Mouse (Mus musculus) forebrain, embryonic 11.5 days (tissue): ENCODE measurements around the gene Hectd4. TPM values are rescaled to one million over a fixed set of nuclear protein-coding genes. Genes with fewer than 3 reads are reported as not detected.
"Not testable (repeated sequence)": the region's sequence is repeated elsewhere in the genome, so short reads cannot be mapped to it uniquely, and the experiment has no call there.

ENCODE experiments used
- ATAC-seq: fragments of 200-750 bp; cut with Nextera tagmentation; replicated peaks from 2 replicates; pipeline ENCODE4 v1.8.0; 2017; ENCODE audit warnings: moderate TSS enrichment; ENCODE audit not compliant: low FRiP score
- DNase-seq: peaks from one replicate; pipeline ENCODE4 v3.0.0-alpha.2; 2017; ENCODE audit warnings: low spot score
- H3K27ac ChIP-seq: fragments of 300-500 bp; sonication (generic); 2 replicates; pipeline ENCODE4 v1.5.1; 2014; ENCODE audit warnings: low read depth, low read length
- H3K27me3 ChIP-seq: fragments of 300-500 bp; sonication (generic); 2 replicates; pipeline ENCODE4 v1.6.1; 2014; ENCODE audit warnings: mild to moderate bottlenecking, low read length, mixed read lengths; ENCODE audit not compliant: control insufficient read depth, insufficient read depth
- H3K36me3 ChIP-seq: fragments of 300-500 bp; sonication (generic); 2 replicates; pipeline ENCODE4 v1.6.1; 2014; ENCODE audit warnings: mild to moderate bottlenecking, low read length, moderate library complexity, mixed read lengths; ENCODE audit not compliant: control insufficient read depth, insufficient read depth
- H3K4me1 ChIP-seq: fragments of 300-500 bp; sonication (generic); replicated peaks from 2 replicates; pipeline ENCODE4 v1.6.1; 2014; ENCODE audit warnings: low read length, mixed read lengths; ENCODE audit not compliant: control insufficient read depth, insufficient read depth
- H3K4me2 ChIP-seq: fragments of 300-500 bp; sonication (generic); 2 replicates; pipeline ENCODE4 v1.6.1; 2014; ENCODE audit warnings: low read depth, mild to moderate bottlenecking, low read length, moderate library complexity, mixed read lengths; ENCODE audit not compliant: severe bottlenecking
- H3K4me3 ChIP-seq: fragments of 300-500 bp; sonication (generic); 2 replicates; pipeline ENCODE4 v1.5.1; 2014; ENCODE audit warnings: low read depth, low read length
- H3K9ac ChIP-seq: fragments of 300-500 bp; sonication (generic); 2 replicates; pipeline ENCODE4 v1.6.1; 2014; ENCODE audit warnings: low read length
- H3K9me3 ChIP-seq: fragments of 300-500 bp; sonication (generic); 2 replicates; pipeline ENCODE4 v1.6.1; 2016; ENCODE audit warnings: low read length, mixed read lengths; ENCODE audit not compliant: control insufficient read depth
- WGBS: fragments of 180-500 bp; shearing (Covaris S2); extraction: QIAGEN DNeasy Blood & Tissue Kit; methylation state at CpG from one replicate; pipeline ENCODE4 v1.1.7; 2014; 5-methylcytosine and 5-hydroxymethylcytosine counted together
- polyA plus RNA-seq: library from polyadenylated mRNA; unstranded; fragments of >200 nt; fragmentation: Nextera tagmentation; extraction: Ambion mirVana; gene quantifications from 2 replicates; pipeline ENCODE4 v1.2.1, GENCODE M21; 2014

Hectd4 gene
- polyA plus RNA-seq, 1 experiment from 2014 or later, result 13.4 TPM

DNA sequence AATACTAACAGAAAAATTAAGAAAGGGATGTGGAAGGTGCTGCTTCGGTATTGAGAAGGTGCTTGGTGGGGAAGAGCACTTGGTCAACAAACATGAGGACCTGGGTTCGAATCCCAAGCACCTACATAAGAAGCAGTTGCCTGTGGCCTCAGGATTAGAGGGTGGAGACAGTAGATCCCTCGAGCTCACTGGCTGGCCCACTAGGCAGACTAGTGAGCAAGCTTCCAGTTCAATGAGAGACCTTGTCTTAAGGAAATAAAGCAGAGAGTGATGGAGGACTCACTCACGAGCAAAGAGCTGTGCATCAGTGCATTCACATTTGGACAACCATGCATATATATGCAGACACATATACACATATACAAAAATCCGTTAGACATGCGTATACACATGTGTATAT is 7.9 kb upstream of the Hectd4 start:
- no peak for DNase-seq
- no peaks in the 10 kb centered on the region for H3K27me3 ChIP-seq
- H3K4me3 ChIP-seq, result no peak overlapping the region
- WGBS, result 92% methylated on average over 6 of the region's 6 CpGs
- H3K36me3 ChIP-seq, result peaks cover 34% of the 10 kb centered on the region
- ATAC-seq, result no peak
- no peaks in the 10 kb centered on the region for H3K4me1 ChIP-seq
- no peaks in the 10 kb centered on the region for H3K9me3 ChIP-seq
- no peak overlapping the region for H3K4me2 ChIP-seq
- no peak overlapping the region for H3K9ac ChIP-seq
- H3K27ac ChIP-seq, result no peak overlapping the region

DNA sequence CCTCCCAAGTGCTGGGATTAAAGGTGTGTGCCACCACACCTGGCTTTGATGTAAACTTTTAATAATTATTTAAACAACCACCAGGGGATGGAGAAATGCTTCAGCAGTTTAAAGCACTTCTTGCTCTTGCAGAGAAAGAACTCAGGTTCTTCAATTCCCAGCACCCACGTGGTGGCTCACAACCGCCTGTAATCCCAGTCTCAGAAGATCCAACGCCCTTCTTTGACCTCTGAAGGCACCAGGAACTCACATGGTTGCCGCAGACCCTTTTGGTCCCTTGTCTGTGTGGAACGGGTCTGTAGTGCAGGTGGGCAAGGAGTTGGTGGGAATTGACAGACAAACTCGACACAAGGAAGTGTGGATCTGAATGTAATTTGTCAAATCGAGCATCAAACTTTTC is 5.3 kb upstream of the Hectd4 start:
- Histone ChIP-seq H3K4me2 (no peak overlapping the region), H3K4me3 (no peak overlapping the region), H3K4me1 (no peaks in the 10 kb centered on the region; the same call in 1 of the 2 replicates), H3K9ac (no peak overlapping the region), H3K36me3 (peaks cover 14% of the 10 kb centered on the region), H3K27ac (no peak overlapping the region), H3K9me3 (no peaks in the 10 kb centered on the region), H3K27me3 (no peaks in the 10 kb centered on the region)
- ATAC-seq (no peak), DNase-seq (no peak)
- 58% methylated on average over 7 of the region's 7 CpGs for WGBS

DNA sequence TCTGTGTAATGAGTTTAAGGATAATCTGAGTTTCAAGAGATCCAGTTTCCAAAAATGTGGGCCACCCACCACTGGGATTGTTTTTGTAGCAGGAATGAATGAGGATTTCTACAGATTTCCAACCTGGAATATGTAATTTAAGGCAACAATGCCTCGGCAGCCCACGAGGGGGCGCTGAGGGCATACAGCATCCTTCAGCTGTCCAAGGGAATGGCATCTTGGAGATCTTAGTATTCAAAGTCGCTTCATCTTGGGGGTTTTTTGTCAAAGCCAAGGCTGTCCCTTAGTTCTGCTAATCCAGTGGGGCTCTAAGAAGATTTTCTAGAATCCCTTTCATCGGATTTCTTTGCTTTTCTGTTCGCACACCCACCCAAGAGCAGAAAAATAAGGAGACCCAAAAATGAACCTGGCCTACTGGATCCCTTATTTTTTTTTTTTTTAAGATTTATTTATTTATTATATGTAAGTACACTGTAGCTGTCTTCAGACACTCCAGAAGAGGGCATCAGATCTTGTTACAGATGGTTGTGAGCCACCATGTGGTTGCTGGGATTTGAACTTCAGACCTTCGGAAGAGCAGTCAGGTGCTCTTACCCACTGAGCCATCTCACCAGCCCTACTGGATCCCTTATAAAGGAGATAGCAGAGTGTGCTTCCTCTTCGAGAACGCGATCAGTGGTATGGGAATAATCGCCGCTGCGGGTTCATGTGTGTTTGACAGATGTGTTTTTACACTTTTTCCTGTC is 4.5 kb upstream of the Hectd4 start:
- ATAC-seq, result no peak
- Histone ChIP-seq H3K4me1 (no peaks in the 10 kb centered on the region; the same call in 1 of the 2 replicates), H3K36me3 (peaks cover 14% of the 10 kb centered on the region), H3K27me3 (no peaks in the 10 kb centered on the region), H3K27ac (no peak overlapping the region), H3K9ac (no peak overlapping the region), H3K9me3 (no peaks in the 10 kb centered on the region), H3K4me3 (no peak overlapping the region), H3K4me2 (no peak overlapping the region)
- WGBS, result 48% methylated on average over 13 of the region's 13 CpGs
- peak; percentile 87 for DNase-seq

DNA sequence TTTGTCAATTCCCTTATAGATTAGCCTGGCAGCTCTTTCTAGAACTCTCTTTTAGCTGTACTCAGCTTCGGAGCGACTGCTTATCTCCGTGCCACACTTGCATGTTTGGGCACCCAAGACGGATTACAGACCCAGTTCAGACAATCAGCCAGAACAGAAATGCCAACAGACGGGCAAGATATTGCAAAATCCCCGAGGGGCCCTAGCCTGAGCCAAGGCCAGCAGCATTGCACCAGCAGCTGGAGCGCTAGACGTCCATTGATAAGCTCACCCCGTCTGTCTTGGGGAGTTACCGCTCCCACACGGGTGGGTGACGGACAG is 3.9 kb upstream of the Hectd4 start:
- Histone ChIP-seq H3K27me3 (no peaks in the 10 kb centered on the region), H3K4me1 (no peaks in the 10 kb centered on the region; the same call in 1 of the 2 replicates), H3K36me3 (peaks cover 9% of the 10 kb centered on the region; the same call in 1 of the 2 replicates), H3K4me2 (no peak overlapping the region), H3K9me3 (no peaks in the 10 kb centered on the region), H3K27ac (no peak overlapping the region), H3K9ac (no peak overlapping the region), H3K4me3 (no peak overlapping the region)
- DNase-seq (no peak), ATAC-seq (no peak)
- WGBS, result 83% methylated on average over 12 of the region's 12 CpGs

DNA sequence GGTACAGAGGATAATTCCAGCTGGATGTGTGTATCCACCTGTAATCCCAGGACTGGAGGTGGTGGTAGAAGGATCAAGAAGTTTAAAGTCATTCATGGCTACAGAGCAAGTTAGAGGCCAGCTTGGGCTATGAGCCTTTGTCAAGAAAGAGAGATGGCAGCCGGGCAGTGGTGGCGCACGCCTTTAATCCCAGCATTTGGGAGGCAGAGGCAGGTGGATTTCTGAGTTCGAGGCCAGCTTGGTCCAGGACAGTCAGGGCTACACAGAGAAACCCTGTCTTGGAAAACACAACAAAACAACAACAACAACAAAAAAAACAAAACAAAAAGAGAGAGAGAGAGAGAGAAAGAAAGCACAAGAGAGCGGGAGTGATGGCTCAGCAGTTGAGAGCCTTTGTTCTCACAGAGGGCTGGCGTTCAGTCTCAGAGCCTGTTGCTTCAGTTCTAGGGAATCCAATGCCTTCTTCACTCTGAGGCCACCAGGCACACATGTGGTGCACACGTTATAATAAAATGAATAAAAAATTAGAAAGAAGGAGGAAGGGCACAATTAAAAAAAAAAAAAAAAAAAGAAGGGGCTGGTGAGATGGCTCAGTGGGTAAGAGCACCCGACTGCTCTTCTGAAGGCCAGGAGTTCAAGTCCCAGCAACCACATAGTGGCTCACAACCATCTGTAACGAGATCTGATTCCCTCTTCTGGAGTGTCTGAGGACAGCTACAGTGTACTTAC is 3.3 kb upstream of the Hectd4 start:
- DNase-seq, H3K27me3 ChIP-seq, H3K4me3 ChIP-seq, H3K27ac ChIP-seq, H3K4me2 ChIP-seq, H3K9me3 ChIP-seq, ATAC-seq, H3K9ac ChIP-seq, H3K36me3 ChIP-seq, H3K4me1 ChIP-seq: not testable (repeated sequence)
- WGBS, result 89% methylated on average over 9 of the region's 9 CpGs

DNA sequence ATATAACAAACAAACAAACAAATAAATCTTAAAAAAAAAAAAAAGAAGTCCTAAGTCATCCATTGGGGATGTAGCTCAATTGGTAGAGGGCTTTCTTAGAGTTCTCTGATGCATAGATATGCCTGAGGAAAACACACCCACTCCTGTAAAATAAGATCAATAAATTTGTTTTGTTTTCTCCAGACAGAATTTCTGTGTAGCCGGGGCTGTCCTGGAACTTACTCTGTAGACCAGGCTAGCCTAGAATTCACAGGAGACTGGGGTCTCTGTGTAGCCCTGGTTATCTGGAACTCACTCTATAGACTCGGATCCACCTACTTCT is 2.7 kb upstream of the Hectd4 start:
- peaks cover 1% of the 10 kb centered on the region; the same call in 1 of the 2 replicates for H3K36me3 ChIP-seq
- WGBS, result 87% methylated on average over 2 of the region's 2 CpGs
- H3K27me3 ChIP-seq, result no peaks in the 10 kb centered on the region
- ATAC-seq, result no peak
- H3K9me3 ChIP-seq, result no peaks in the 10 kb centered on the region
- no peak overlapping the region for H3K4me3 ChIP-seq
- H3K27ac ChIP-seq, result no peak overlapping the region
- H3K9ac ChIP-seq, result no peak overlapping the region
- H3K4me2 ChIP-seq, result no peak overlapping the region
- no peak for DNase-seq
- H3K4me1 ChIP-seq, result peaks cover 2% of the 10 kb centered on the region

DNA sequence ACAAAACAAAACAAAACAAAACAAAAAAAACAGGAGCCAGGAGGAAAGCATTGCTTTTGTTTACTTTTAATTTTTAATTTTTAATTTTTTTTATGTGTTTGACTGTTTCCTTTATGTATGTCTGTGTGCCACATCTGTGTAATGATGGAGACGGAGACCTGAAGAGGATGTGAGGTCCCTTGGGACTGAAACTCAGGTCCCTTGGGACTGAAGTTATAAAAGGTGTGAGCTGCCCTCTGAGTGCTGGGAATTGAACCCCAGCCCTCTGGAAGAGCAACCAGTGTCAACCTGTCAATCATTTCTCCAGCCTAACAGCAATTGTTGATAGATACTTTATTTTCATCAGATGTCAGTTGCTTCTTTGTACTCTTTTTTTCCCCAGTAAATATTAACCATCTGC is 829 bp upstream of the Hectd4 start:
- Histone ChIP-seq H3K36me3 (no peaks in the 10 kb centered on the region), H3K4me3 (no peak overlapping the region), H3K27me3 (no peaks in the 10 kb centered on the region), H3K27ac (no peak overlapping the region), H3K4me2 (no peak overlapping the region), H3K9ac (no peak overlapping the region), H3K4me1 (peaks cover 2% of the 10 kb centered on the region), H3K9me3 (no peaks in the 10 kb centered on the region)
- 91% methylated on average over 1 of the region's 1 CpGs for WGBS
- no peak for DNase-seq
- ATAC-seq, result no peak

DNA sequence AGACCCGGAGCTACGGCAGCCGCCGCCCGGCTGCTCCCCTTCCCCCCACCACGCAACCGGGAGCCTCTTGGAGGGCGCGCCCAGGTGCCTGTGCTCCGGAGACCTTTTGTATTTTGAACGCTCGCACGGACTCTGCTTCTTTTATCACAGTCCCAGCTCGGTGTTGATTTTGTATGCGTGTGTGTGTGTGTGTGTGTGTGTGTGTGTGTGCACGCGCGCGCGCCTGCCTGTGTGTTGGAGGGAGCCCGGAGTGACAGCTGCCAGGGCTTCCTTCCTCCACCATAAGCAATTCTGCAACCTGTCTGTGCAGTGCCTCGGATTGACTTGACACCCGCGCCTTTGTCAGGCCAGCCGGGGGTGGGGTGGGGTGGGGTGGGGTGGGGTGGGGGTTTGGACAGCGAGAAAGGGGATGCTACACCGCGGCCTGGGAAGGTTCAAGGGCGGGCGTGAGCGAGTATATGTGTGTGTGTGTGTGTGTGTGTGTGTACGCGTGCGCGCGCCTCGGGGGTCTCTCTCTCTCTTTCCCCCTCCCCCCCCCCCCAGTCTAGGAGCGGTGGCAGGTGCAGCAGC is 798 bp downstream of the Hectd4 start:
- peak; percentile 34 for ATAC-seq
- H3K27ac ChIP-seq, result peak overlapping the region; percentile 75
- peak; percentile 69 for DNase-seq
- WGBS, result under 1% methylated on average over 29 of the region's 38 CpGs
- no peaks in the 10 kb centered on the region for H3K36me3 ChIP-seq
- H3K4me1 ChIP-seq, result peaks cover 2% of the 10 kb centered on the region
- H3K4me3 ChIP-seq, result peak overlapping the region; percentile 96
- H3K9ac ChIP-seq, result peak overlapping the region; percentile 86
- no peaks in the 10 kb centered on the region for H3K27me3 ChIP-seq
- H3K9me3 ChIP-seq, result no peaks in the 10 kb centered on the region
- H3K4me2 ChIP-seq, result peak overlapping the region; percentile 69
